Mouse (Mus musculus) limb, embryonic 12.5 days (tissue): Measurements from ENCODE around the gene Tox4. TPM values are rescaled to one million over a fixed set of nuclear protein-coding genes. Genes with fewer than 3 reads are reported as not detected.

Experiments used
- ATAC-seq: fragments of 200-750 bp; cut with Nextera tagmentation; 2 replicates; pipeline ENCODE4 v1.8.0; 2017; ENCODE audit warnings: low read depth, moderate TSS enrichment; ENCODE audit not compliant: insufficient number of reproducible peaks, insufficient read depth, low FRiP score, low TSS enrichment
- H3K27ac ChIP-seq: fragments of 300-500 bp; sonication (generic); 2 replicates; pipeline ENCODE4 v1.5.1; 2016; ENCODE audit warnings: mild to moderate bottlenecking, moderate library complexity
- H3K27me3 ChIP-seq: fragments of 300-500 bp; sonication (generic); 2 replicates; pipeline ENCODE4 v1.6.1; 2016; ENCODE audit warnings: mild to moderate bottlenecking, moderate library complexity
- H3K36me3 ChIP-seq: fragments of 300-500 bp; sonication (generic); 2 replicates; pipeline ENCODE4 v1.6.1; 2016; ENCODE audit warnings: mild to moderate bottlenecking, moderate library complexity
- H3K4me1 ChIP-seq: fragments of 300-500 bp; sonication (generic); replicated peaks from 2 replicates; pipeline ENCODE4 v1.6.1; 2016
- H3K4me2 ChIP-seq: fragments of 300-500 bp; sonication (generic); 2 replicates; pipeline ENCODE4 v1.6.1; 2016; ENCODE audit warnings: mild to moderate bottlenecking, moderate library complexity
- H3K4me3 ChIP-seq: fragments of 300-500 bp; sonication (generic); replicated peaks from 2 replicates; pipeline ENCODE4 v1.5.1; 2016; ENCODE audit warnings: mild to moderate bottlenecking
- H3K9ac ChIP-seq: fragments of 300-500 bp; sonication (generic); replicated peaks from 2 replicates; pipeline ENCODE4 v1.6.1; 2016; ENCODE audit warnings: mild to moderate bottlenecking, moderate library complexity
- H3K9me3 ChIP-seq: fragments of 300-500 bp; sonication (generic); 2 replicates; pipeline ENCODE4 v1.6.1; 2016; ENCODE audit warnings: mild to moderate bottlenecking, moderate library complexity
- WGBS: fragments of 180-500 bp; shearing (Covaris S2); methylation state at CpG from one replicate; pipeline ENCODE4 v1.1.7; 2016; 5-methylcytosine and 5-hydroxymethylcytosine counted together
- polyA plus RNA-seq: library from polyadenylated mRNA; unstranded; fragments of >200 nt; fragmentation: Nextera tagmentation; extraction: Ambion mirVana; gene quantifications from 2 replicates; pipeline ENCODE4 v1.2.1, GENCODE M21; 2016

Tox4 gene
- polyA plus RNA-seq, 1 experiment from 2014 or later: 47.2 TPM

DNA sequence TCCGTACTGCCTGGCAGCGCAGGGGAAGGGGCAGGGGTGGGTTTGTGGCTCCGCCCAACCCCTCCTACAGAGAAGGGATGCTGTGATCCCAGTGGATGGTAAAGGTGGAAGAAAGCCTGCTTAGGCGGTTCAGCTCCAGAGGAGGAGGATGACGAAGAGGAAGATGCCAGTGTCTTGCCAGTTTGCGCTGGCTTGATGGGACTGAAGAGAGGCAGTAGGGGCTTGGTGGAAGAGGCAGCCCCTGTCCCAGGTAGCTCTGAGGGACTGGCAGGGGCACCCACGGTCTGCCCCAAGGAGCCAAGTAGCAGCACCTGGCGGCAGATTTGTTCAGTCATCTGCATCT lies 35.8 kb downstream of the Tox4 start:
- ATAC-seq: no peak
- Histone ChIP-seq H3K9me3 (peaks cover 21% of the 10 kb centered on the region), H3K4me1 (peaks cover 21% of the 10 kb centered on the region), H3K36me3 (peaks cover 51% of the 10 kb centered on the region), H3K4me3 (peak overlapping the region; percentile 83), H3K27ac (peak overlapping the region; percentile 92; the same call in 1 of the 2 replicates), H3K9ac (peak overlapping the region; percentile 90), H3K27me3 (no peaks in the 10 kb centered on the region), H3K4me2 (peak overlapping the region; percentile 88)
- WGBS: 49% methylated on average over 8 of the region's 8 CpGs

DNA sequence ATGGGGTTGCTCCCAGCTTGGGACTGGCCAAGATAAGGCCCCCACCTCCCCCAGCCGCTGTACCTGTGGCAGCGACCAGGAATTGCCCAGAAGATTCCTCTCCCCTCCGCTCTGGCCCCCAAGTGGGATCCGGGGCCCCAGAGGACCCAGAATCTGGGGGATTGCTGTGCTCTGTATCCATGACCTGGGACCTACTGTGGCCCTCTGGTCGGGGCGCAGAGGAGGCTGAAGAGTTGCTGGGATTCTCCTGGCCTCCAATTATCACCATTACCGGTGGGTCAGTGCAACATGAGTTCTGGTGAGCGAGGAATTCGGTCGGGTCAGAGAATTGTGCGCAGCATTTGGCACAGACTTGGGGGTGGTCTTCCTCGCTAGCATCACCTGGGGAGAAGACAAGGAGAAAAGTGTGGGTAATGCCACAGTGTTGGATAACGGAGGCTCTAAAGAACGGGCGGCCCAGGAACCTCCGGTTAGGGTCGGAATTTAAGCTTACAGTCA lies 36.4 kb downstream of the Tox4 start:
- WGBS: 4% methylated on average over 17 of the region's 17 CpGs
- Histone ChIP-seq H3K36me3 (peaks cover 46% of the 10 kb centered on the region), H3K9me3 (peaks cover 21% of the 10 kb centered on the region), H3K9ac (peak overlapping the region; percentile 90), H3K4me3 (peak overlapping the region; percentile 83), H3K27me3 (no peaks in the 10 kb centered on the region), H3K4me1 (peaks cover 21% of the 10 kb centered on the region), H3K27ac (peak overlapping the region; percentile 92), H3K4me2 (peak overlapping the region; percentile 88)
- peak; percentile 9; the same call in 1 of the 2 replicates for ATAC-seq

- Histone ChIP-seq H3K9ac (peak overlapping the region; percentile 90), H3K9me3 (peaks cover 21% of the 10 kb centered on the region), H3K4me1 (peaks cover 21% of the 10 kb centered on the region), H3K4me2 (peak overlapping the region; percentile 88), H3K27ac (peak overlapping the region; percentile 92), H3K4me3 (peak overlapping the region; percentile 83), H3K27me3 (no peaks in the 10 kb centered on the region), H3K36me3 (peaks cover 41% of the 10 kb centered on the region)
- WGBS: 1% methylated on average over 33 of the region's 41 CpGs
- peak; percentile 85 for ATAC-seq
Measured at GRCm38 (mm10) chr14:52315792-52316440, 37.0 kb downstream of the Tox4 start.

DNA sequence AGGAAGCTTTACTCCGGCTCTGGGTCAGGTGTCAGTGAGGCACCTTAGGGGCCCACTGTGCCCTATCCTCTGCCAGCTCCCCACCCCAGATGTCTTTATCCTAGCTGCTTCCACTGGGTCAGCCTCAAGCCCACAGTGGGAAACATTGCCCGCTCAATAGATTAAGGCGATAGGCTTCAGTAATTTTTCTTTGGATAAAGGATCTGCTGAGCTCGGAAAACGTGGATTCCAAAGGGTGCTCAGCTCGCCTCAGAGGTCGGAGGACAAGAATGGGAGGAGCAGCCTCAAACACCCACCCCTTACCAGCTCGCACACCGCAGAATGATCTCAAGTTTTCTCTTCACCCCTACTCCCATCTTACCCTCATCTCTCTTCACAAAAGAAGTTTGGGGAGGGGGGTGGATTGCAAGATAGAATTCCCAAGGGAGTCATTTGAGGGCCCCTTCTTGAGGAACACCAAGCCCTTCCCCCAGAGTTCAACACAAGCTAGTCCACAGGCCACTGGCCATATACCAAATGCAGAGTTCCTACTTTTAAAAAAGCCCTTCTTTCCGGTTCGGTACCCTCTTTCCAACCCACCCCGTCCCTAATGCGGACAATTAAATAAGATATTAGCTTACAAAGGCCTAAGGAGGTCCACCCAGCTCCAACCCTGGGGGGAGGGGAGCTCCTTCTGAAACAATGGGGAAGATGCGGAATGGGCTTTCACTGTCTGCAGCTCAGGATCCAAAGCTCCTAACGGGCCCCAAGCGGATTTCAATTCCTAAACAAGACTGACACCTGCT lies 37.7 kb downstream of the Tox4 start:
- Histone ChIP-seq H3K9ac (peak overlapping the region; percentile 90), H3K4me1 (peaks cover 20% of the 10 kb centered on the region), H3K4me2 (peak overlapping the region; percentile 88), H3K4me3 (peak overlapping the region; percentile 83), H3K27ac (peak overlapping the region; percentile 92), H3K36me3 (peaks cover 33% of the 10 kb centered on the region), H3K27me3 (no peaks in the 10 kb centered on the region), H3K9me3 (peaks cover 21% of the 10 kb centered on the region)
- 10% methylated on average over 16 of the region's 16 CpGs for WGBS
- peak; percentile 71 for ATAC-seq

GRCm38 (mm10) chr14:52319361-52319760 lies 40.4 kb downstream of the Tox4 start:
- H3K4me2 ChIP-seq: no peak overlapping the region
- no peaks in the 10 kb centered on the region for H3K9me3 ChIP-seq
- H3K4me3 ChIP-seq: no peak overlapping the region
- ATAC-seq: no peak
- no peak overlapping the region for H3K27ac ChIP-seq
- no peaks in the 10 kb centered on the region for H3K27me3 ChIP-seq
- H3K36me3 ChIP-seq: peaks cover 6% of the 10 kb centered on the region
- whole genome bisulfite sequencing: 66% methylated on average over 6 of the region's 6 CpGs
- H3K4me1 ChIP-seq: peaks cover 17% of the 10 kb centered on the region
- H3K9ac ChIP-seq: no peak overlapping the region

GRCm38 (mm10) chr14:52325890-52326289 lies 46.9 kb downstream of the Tox4 start:
- H3K36me3 ChIP-seq: no peaks in the 10 kb centered on the region
- H3K4me3 ChIP-seq: no peak overlapping the region
- WGBS: 13% methylated on average over 4 of the region's 4 CpGs
- no peak; the same call in 1 of the 2 replicates for ATAC-seq
- peaks cover 5% of the 10 kb centered on the region; the same call in 1 of the 2 replicates for H3K4me1 ChIP-seq
- peaks cover 54% of the 10 kb centered on the region for H3K27me3 ChIP-seq
- H3K9ac ChIP-seq: no peak overlapping the region
- H3K4me2 ChIP-seq: no peak overlapping the region
- no peaks in the 10 kb centered on the region for H3K9me3 ChIP-seq
- H3K27ac ChIP-seq: no peak overlapping the region

GRCm38 (mm10) chr14:52327375-52327901 lies 48.5 kb downstream of the Tox4 start:
- no peaks in the 10 kb centered on the region for H3K36me3 ChIP-seq
- H3K27me3 ChIP-seq: peaks cover 66% of the 10 kb centered on the region
- peak overlapping the region; percentile 79 for H3K4me2 ChIP-seq
- WGBS: 2% methylated on average over 14 of the region's 14 CpGs
- no peak overlapping the region for H3K27ac ChIP-seq
- H3K9ac ChIP-seq: peak overlapping the region; percentile 47; the same call in 1 of the 2 replicates
- H3K9me3 ChIP-seq: no peaks in the 10 kb centered on the region
- peaks cover 5% of the 10 kb centered on the region; the same call in 1 of the 2 replicates for H3K4me1 ChIP-seq
- peak overlapping the region; percentile 42 for H3K4me3 ChIP-seq
- ATAC-seq: no peak

- 1% methylated on average over 26 of the region's 26 CpGs for WGBS
- no peaks in the 10 kb centered on the region for H3K36me3 ChIP-seq
- no peak within 1 kb of the TSS for H3K27ac ChIP-seq
- H3K4me3 ChIP-seq: peak within 1 kb of the TSS; percentile 42
- peaks cover 66% of the 10 kb centered on the region for H3K27me3 ChIP-seq
- H3K9me3 ChIP-seq: no peaks in the 10 kb centered on the region
- H3K4me1 ChIP-seq: peaks cover 5% of the 10 kb centered on the region; the same call in 1 of the 2 replicates
- peak within 1 kb of the TSS; percentile 79 for H3K4me2 ChIP-seq
- peak; percentile 80 for ATAC-seq
- peak within 1 kb of the TSS; percentile 47 for H3K9ac ChIP-seq
Measured at GRCm38 (mm10) chr14:52327910-52328812, 49.2 kb downstream of the Tox4 start, which contains the start of gene Sall2. Sall2 (minus strand) TSS chr14:52328762.

DNA sequence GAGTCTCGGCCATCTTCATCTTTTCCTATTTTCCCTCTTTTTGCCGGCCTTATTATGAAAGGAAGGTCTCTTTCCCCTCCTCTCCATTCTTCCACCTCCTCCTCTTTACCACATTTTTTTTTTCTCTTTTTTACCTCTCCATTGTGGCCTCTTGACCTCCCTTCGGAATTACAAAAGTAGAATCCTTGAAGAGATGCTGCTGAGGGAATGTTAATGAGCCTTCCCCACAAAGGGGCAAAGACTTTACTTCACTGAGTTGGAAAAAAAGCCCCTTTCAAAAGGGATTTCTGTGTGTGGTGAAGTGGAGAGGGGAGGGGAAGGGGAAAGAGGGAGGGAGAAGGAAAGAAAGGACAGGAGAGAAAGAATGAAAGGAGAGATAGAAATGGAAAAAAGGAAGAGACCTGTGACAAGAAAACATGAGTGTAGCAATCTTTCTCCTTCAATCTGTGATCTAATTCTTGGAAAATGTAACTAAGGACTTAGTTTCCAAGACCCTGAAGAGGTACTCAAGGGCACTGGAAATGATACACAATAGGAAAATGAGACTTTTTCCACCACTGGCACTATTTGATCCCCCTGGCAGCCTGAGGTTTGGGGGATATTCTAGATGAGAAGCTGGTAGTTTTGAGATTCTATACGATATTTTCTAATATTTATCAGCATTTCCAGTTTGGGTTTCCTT lies 52.3 kb downstream of the Tox4 start:
- H3K4me2 ChIP-seq: no peak overlapping the region
- 26% methylated on average over 4 of the region's 4 CpGs for WGBS
- no peak for ATAC-seq
- peaks cover 5% of the 10 kb centered on the region; the same call in 1 of the 2 replicates for H3K4me1 ChIP-seq
- peaks cover 57% of the 10 kb centered on the region for H3K27me3 ChIP-seq
- H3K36me3 ChIP-seq: no peaks in the 10 kb centered on the region
- no peak overlapping the region for H3K27ac ChIP-seq
- H3K9me3 ChIP-seq: no peaks in the 10 kb centered on the region
- no peak overlapping the region for H3K4me3 ChIP-seq
- H3K9ac ChIP-seq: no peak overlapping the region

GRCm38 (mm10) chr14:52332171-52332570 lies 53.2 kb downstream of the Tox4 start:
- ATAC-seq: no peak
- Histone ChIP-seq H3K4me3 (no peak overlapping the region), H3K36me3 (no peaks in the 10 kb centered on the region), H3K27ac (no peak overlapping the region), H3K27me3 (peaks cover 47% of the 10 kb centered on the region), H3K4me1 (peaks cover 4% of the 10 kb centered on the region; the same call in 1 of the 2 replicates), H3K9me3 (no peaks in the 10 kb centered on the region), H3K4me2 (no peak overlapping the region), H3K9ac (no peak overlapping the region)
- WGBS: 90% methylated on average over 2 of the region's 3 CpGs
